Mouse (Mus musculus) retina, postnatal 1 day (tissue): ENCODE results near the gene Gria4.
"Not testable (repeated sequence)": the region's sequence is repeated elsewhere in the genome, so short reads cannot be mapped to it uniquely, and the experiment has no call there.

ENCODE experiments used
- DNase-seq: peaks from one replicate; pipeline ENCODE4 v3.0.0-alpha.2; 2012

Gene Gria4

GRCm38 (mm10) chr9:4795544-4796288, at the start of gene Gria4:
Gene Gria4, minus strand, starts transcription at chr9:4796234.
- peak; percentile 91 for DNase-seq

DNA sequence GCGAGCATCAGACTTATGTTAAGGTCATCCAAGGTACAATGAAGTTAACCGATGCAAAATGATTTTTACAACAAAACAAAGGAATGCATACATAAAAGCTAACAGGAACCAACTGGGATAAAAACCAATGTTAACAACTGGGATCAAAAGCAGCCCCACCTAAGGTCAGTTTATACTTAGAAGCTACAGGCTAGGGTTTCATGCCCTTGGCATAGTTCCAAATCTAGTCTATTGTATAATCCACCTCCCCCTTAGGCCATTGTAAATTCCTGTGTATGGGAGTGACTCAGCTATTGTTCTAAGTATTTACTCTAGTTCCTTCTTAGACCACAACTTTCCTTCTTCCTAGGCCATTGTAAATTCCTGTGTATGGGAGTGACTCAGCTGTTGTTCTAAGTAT, 14.9 kb upstream of the Gria4 start:
- DNase-seq = not testable (repeated sequence)

DNA sequence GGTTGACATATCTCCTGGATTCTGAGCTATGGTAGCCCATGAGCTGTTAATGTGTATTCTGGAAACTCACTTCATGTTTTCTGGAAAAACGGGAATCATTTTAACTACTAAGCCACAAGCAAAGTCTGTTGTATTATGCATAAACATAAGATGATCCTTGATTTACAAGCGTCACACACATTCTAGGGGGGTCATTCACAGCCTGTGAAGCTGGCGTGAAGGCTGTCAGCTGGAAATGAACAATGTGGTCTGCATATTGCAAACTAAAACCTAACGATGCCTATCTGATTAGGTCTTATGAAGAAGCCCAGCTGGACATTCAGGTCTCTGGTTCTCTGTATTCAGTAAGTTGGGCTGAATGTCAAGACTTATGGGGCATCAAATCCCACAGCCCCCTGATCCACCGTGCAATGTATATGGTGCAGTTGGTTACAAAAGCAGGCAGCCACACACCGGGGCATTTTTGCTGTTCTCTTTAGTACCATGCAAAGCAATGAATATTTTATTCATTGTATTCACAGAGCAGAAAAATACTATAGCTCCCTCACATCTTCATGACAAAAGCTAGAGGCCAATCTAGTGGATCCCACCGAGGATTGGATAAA, 7.2 kb upstream of the Gria4 start:
- DNase-seq = no peak

GRCm38 (mm10) chr9:4797396-4797795, 1.4 kb upstream of the Gria4 start:
- no peak for DNase-seq

DNA sequence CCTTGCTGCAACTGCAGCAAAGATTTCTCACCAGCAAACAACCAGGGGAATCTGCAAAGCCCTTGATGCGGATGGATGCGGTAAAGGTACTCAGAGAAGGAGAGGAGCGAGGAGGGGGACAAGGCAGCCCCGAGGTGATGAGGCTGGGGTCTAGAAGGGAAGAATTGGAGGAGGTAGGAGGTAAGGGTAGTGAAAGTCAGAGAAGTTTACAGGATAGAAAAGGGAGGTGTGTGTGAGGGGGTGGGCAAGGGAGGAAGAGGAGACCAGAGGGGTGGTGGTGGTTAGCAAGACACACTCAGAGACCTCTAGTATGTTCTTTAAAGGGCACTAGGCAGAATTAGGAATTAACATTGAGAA, 233 bp upstream of the Gria4 start:
- no peak for DNase-seq

- no peak for DNase-seq
Observed at GRCm38 (mm10) chr9:4795075-4795474, 959 bp downstream of the Gria4 start.

- peak; percentile 39 for DNase-seq
Observed at GRCm38 (mm10) chr9:4794411-4794810, 1.6 kb downstream of the Gria4 start.

- DNase-seq = not testable (repeated sequence)
Observed at GRCm38 (mm10) chr9:4749407-4749806, 46.6 kb downstream of the Gria4 start.

DNA sequence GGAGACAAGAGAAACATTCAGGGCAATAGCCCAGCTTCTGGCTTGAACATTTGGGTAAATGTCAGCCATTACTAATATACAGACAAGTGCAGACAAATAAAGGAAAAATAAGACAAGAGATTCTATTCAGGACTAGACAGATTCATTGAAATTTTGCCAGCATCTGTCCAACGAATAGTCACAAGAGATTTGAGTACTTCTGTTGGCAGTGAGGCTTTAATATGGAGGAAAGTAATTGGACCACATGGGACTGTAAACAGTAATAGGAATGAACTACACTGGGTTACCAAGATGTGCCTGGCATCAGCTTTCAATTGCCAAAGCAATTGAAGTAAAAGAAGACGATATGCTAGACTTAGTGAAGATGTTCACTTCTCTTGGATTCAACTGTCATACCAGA, 81.9 kb downstream of the Gria4 start:
- no peak for DNase-seq

DNA sequence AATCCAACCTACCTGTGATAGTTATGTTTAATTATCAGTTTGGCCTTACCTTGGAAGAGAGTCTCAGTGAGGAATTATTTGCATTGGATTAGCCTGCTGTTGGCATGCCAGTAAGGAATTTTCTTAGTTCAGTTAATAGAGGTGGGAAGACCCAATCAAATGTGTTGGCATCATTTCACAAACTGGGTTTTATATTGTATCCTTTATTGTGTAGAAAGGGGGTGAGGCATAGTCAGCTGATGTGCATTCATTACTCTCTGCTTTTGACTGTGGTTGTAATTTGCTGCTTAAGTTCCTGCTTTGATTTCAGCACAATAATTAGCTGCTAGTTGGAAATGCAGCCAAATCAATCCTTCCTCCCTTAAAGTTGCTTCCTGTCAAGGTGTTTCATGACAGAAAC, 83.7 kb downstream of the Gria4 start:
- DNase-seq = no peak

DNA sequence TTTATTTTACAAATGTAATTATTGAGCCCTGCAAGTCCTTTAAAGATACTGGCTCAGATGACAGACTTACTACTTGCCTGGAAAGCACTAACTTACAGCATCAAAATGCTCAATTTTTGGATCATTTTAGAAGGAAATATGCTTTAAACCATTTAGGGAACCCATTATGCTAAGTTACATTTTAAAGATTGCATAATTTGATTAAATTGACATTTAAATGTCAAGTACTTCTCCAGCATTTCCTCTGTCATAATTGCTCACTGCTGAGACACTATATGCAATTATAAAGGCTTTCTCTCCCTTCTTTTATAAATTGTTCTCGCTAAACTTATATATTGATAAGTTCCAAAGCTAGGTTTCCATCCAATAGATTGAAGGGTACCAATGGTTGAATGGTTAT, 108.9 kb downstream of the Gria4 start:
- no peak for DNase-seq

GRCm38 (mm10) chr9:4680244-4680643, 115.8 kb downstream of the Gria4 start:
- DNase-seq = peak; percentile 56

DNA sequence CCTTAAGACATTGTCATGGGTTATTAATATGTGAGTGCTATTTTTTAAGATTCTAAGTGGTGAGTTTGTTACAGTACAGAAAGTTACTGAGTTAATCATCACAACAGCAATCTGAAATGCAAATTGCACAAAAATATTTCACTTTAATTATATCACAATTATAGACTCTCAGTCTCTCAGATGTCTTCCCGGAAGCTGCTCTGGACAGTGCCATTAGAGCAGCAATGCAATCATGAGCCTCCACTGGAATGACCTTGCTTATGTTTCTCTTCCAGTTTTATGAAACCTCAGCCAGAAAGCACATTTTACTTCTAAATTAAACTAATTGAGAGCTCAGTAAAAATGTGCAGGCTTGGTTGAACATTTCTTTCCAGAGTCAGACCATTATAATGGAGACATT, 116.9 kb downstream of the Gria4 start:
- no peak for DNase-seq

- DNase-seq = no peak
Observed at GRCm38 (mm10) chr9:4665691-4666090, 130.3 kb downstream of the Gria4 start.

- DNase-seq = no peak
Observed at GRCm38 (mm10) chr9:4662421-4662820, 133.6 kb downstream of the Gria4 start.

DNA sequence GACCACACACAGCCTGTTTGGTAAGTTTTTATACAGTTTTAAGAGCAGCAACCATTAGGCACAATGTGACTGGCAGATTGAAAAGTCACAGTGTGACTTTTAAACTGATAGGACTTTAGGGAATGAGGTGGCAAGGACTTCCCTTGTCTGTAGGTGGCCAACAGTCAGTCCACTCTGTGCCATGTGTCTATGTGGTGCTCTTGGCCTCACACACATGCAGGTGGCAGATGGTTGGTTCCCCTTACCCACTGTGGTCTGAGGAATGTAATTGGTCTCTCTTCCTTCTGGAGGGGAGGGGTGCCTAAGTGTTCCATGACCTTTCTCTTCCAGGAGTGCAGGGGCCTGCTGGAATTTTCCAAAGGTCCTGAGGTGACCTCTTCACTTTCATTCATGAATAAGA, 137.1 kb downstream of the Gria4 start:
- DNase-seq = no peak

DNA sequence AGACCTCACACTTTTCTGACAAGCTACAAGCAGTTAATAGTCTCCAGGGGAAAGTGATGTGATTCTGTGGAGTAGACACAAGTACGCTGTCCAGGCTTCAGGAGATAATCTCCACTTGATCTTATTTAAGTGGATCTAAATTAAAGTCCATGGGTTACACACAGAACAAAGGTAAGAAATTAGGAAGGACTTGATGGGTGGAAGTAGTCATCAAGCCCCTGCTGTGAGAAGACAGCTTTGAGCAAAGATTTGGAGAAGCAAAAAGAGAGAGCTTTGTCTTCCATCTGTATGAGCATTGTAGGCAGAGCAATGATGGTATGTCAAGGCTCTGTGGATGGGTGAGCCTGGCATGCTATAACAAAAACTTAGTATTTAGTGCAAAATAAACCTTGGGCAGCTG, 141.7 kb downstream of the Gria4 start:
- no peak for DNase-seq

GRCm38 (mm10) chr9:4639192-4639900, 156.7 kb downstream of the Gria4 start:
- no peak for DNase-seq

- no peak for DNase-seq
Observed at GRCm38 (mm10) chr9:4631910-4632309, 164.1 kb downstream of the Gria4 start.

GRCm38 (mm10) chr9:4615286-4615685, 180.7 kb downstream of the Gria4 start:
- no peak for DNase-seq

- no peak for DNase-seq
Observed at GRCm38 (mm10) chr9:4605354-4605753, 190.7 kb downstream of the Gria4 start.

GRCm38 (mm10) chr9:4604236-4604635, 191.8 kb downstream of the Gria4 start:
- no peak for DNase-seq

DNA sequence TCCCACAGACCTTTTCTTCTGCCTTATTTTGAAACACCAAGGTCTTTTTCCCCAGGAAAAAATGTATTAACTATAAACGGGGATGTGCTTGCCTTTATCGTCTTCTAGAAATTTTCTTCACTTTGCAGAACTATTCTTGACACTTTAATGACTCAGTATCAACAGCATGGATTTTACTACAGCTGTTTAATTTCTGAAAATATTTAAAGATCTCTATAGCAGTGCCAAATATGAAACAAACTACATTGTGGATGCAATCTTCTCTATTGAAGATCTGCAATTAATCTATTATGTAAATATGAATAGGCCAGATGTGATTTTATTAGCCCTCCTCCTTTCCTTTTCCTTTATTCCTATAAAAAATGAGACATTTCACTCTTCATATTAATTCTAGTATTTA, 194.2 kb downstream of the Gria4 start:
- DNase-seq = no peak

- no peak for DNase-seq
Observed at GRCm38 (mm10) chr9:4573596-4573995, 222.4 kb downstream of the Gria4 start.
